Mouse (Mus musculus): ENCODE data around the gene Vps26b.

Vps26b gene

DNA sequence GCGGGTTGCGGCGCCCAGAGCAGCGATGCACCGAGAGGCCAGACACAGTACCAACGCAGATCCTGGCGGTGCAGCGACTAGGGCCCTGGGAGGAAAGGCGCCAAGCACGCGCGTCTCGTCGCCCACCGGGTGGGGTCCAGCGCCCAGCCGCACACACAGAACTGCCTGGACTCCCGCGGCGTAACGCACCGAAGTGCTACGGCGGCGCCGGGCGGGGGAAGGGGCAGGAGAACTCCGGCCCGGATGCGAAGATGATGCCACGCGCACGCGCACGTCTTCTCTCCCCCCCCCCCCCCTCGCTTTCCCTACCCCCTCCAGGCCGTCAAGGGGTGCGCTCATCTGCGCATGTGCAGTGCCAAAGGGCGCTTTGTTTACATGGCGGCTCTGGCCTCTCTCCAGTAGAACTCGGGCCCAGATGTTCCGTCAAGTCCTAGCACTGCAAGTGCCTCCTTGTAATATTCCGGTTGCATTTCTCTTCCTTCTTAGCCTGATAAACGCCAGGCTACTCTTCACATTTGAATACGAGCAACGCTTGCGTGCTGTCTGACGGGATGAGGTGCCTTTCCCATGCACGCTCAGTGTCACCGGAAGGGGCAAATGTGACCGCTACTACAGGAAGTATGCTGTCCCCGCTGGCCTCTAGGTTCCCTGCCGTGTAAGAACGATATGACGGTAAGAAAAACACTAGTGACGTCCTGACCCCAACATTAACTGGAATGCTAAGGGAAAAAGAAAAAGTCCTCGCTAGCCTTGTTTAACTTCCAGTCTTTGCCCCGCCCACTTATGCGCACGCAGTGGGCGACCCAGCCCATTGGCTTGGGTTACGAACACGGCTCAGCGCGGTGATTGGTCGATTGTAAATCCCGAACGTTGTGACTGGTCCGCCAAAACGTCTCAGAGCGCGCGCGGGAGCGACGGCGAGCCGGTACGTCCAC, at the start of gene Vps26b, which contains the start of gene Ncapd3:
Vps26b (minus strand) TSS at position 238 of the 935 bp plus-strand sequence.
Ncapd3 (plus strand) TSS at position 348 of the 935 bp plus-strand sequence.
- DNase-seq (ENCODE audit: low read depth), result peak; percentile 99

- DNase-seq (ENCODE audit: low read depth), result no peak
These were observed 45.9 kb upstream of the Vps26b start for GRCm38 (mm10) chr9:27075812-27076211.

DNA sequence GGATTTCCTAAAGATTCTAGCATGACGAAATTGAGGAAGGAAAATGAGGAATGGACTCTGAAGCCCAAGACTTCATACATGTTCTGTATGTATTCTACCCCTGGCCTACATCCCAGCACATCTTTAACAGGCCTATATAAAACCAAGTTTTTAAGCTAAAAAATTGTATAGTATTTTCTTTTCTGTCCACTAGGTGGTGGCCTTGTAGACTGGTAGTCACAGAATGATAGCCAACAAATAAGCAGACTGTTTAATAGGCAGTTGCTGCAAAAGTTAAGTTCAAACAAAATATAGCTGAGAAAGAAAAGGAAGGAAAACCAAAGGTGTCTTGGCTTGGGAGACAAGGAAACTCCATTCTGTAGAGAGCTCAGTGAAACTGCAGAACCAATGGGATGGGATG, 44.8 kb upstream of the Vps26b start:
- DNase-seq (ENCODE audit: low read depth), result no peak

GRCm38 (mm10) chr9:27070895-27071294, 41.0 kb upstream of the Vps26b start:
- no peak for DNase-seq (ENCODE audit: low read depth)

- DNase-seq (ENCODE audit: low read depth), result no peak
These were observed 28.5 kb upstream of the Vps26b start for GRCm38 (mm10) chr9:27058341-27058740.

DNA sequence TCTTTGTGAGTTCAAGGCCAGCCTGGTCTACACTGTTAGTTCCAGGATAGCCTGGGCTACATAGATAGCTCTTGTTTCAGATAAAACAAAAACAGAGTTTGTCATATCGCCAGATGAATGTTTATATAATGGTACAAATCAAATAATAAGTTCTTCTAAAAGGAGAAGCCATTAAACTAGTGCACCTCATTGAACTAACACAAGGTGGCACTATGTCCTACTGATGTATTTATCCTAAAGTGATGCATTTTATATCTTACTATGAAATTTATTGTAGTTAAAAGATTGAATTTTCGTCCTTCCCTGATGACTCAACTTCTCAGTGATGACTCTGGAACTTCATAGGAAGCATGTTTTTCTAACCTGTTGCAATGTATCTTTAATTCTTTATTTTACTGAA, 19.6 kb upstream of the Vps26b start:
- no peak for DNase-seq (ENCODE audit: low read depth)

- no peak for DNase-seq (ENCODE audit: low read depth)
These were observed 14.0 kb upstream of the Vps26b start for GRCm38 (mm10) chr9:27043892-27044291.

GRCm38 (mm10) chr9:27030763-27031100, 867 bp upstream of the Vps26b start:
- no peak for DNase-seq (ENCODE audit: low read depth)

- DNase-seq (ENCODE audit: low read depth), result peak; percentile 72
These were observed 640 bp downstream of the Vps26b start for GRCm38 (mm10) chr9:27029022-27029827.

- DNase-seq (ENCODE audit: low read depth), result no peak
These were observed 3.2 kb downstream of the Vps26b start for GRCm38 (mm10) chr9:27026708-27027107.

- peak; percentile 55 for DNase-seq (ENCODE audit: low read depth)
These were observed 6.2 kb downstream of the Vps26b start for GRCm38 (mm10) chr9:27023681-27024080.

GRCm38 (mm10) chr9:27018961-27019360, 10.9 kb downstream of the Vps26b start:
- DNase-seq (ENCODE audit: low read depth), result no peak

GRCm38 (mm10) chr9:27011572-27011971, 18.3 kb downstream of the Vps26b start:
- no peak for DNase-seq (ENCODE audit: low read depth)

- DNase-seq (ENCODE audit: low read depth), result no peak
These were observed 20.6 kb downstream of the Vps26b start for GRCm38 (mm10) chr9:27009231-27009630.

- no peak for DNase-seq (ENCODE audit: low read depth)
These were observed 23.0 kb downstream of the Vps26b start for GRCm38 (mm10) chr9:27006866-27007265.

GRCm38 (mm10) chr9:27005933-27006332, 23.9 kb downstream of the Vps26b start:
- no peak for DNase-seq (ENCODE audit: low read depth)

GRCm38 (mm10) chr9:27005231-27005630, 24.6 kb downstream of the Vps26b start:
- DNase-seq (ENCODE audit: low read depth), result no peak

DNA sequence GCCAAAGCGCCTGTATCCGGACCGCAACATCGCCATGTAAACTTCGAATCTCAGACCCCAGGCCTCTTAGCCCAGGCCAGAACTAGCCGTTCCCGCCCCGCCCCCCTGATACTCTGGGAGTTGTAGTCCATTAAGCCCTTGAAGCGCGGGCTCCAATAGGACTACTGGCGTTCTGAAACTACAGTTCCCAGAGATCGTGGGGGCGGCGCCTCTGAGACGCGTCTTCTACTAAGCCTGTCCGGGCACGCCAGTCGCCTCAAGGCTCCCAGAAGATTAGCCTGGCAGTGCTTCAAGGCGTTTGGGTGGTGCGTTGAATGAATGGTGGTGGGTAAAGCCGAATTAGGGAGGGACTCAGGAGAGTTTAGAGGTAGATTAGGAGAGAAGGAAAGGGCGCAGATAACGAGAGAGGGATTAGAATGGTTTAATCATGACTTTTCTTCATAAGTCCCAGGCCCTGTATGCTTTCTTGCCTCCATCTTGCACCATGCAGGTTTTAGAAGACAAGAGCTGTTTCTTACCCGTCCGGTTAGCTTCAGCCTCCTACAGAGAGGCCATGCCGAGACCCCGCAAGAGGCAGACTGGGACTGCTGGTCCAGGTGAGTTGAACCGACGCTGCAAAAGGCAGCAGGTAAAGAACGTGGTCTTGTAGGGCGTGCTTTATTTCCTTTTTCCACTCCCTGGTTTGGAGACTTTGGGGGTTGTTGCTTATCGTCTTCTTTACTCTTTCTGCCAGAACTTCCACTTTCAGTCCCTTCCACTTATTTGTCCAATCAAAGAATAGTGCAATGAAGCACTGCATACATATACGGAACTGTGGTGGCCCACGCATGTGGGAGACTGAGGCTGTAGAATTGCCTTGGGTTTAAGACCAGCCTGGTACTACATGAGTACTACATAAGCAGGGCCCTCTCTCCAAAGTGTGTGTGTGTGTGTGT, 30.1 kb downstream of the Vps26b start, which contains the start of the genes Acad8 and Thyn1:
Acad8 (minus strand) TSS at position 106 of the 935 bp plus-strand sequence.
Thyn1 (plus strand) TSS at position 250 of the 935 bp plus-strand sequence.
- peak; percentile 94 for DNase-seq (ENCODE audit: low read depth)

DNA sequence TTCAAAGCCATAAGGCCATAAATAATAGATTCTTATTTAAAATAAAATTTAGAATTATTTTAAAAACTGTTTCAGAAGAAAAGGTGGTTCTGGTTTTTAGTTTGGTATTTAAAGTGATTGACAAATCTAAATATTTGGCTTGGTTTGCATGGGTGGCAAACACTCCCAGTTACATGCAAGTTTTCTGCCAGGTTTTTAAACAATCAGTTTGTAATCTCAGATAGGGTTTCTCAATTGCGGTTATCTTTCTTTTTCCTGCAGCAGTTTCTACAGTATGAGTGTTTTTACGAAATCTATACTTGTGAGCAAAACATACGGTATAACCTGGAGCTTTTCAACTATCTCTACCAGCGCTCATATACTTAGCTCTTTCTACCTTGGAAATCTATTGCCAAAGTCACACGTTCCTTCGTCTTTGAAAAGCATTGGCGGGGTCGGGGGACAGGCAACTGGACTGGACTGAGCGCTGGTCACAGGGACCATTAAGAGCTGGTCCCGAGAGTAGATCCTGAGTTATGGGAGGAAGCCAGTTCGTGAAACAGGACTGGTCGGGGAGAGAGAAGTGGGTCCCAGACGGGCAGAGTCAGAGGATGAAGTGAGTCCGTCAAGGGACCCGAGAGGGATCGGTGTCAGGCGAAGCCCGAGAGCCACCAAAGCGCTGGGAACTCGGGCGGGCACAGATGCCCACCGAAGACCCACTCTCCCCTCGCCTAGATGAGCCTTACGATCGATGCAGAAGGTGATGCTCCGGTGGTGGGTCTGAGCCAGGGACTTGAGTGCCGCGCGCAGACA, 31.0 kb downstream of the Vps26b start:
- DNase-seq (ENCODE audit: low read depth), result no peak

DNA sequence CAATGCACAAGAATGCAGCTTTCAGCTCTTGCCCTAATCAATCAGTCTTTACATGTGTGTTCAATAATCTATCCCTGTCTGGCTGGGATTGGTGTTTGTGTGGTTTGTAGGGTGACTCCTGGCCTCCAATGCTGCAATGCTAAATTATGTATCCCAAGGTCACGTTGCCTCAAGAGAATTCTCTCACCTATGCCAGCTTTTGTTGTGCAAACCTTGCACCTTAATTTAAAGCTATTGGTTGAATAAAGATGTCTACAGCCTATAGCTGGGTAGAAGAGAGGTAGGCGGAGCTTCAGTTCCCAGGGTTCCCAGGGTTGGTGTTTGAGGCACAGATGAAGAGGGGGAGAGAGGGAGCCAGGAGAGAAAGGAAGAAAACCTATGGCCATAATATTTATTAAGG, 32.4 kb downstream of the Vps26b start:
- no peak for DNase-seq (ENCODE audit: low read depth)

DNA sequence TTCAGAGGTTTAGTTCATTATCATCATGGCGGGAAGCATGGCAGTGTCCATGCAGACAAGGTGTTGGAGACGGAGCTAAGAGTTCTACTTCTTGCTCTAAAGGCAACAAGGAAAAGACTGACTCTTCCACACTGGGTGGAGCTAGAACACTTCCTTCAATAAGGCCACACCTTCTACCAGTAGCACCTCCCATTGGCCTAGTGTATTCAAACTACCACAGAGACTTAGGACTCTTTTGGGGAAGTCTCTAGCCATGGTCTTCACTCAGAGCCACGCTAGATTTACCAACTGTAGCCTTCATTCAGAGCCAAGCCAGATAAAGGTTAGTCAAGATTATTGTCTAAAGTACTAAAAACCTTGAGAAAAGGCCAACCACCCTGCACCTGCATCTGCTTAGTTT, 32.8 kb downstream of the Vps26b start:
- no peak for DNase-seq (ENCODE audit: low read depth)
